Mouse (Mus musculus): Measurements from ENCODE around the gene Pdcd6. TPM values are rescaled to one million over a fixed set of nuclear protein-coding genes. Genes with fewer than 3 reads are reported as not detected.

Pdcd6 gene
- total and polyA plus RNA-seq, 3 experiments, result 40.2 to 51.0 (median 43.5) TPM

GRCm38 (mm10) chr13:74350435-74350906, 33.1 kb upstream of the Pdcd6 start:
- Histone ChIP-seq H3K79me2 (replicated peaks; ENCODE audit: control insufficient read depth, insufficient read depth, low read length) (no peaks in the 10 kb centered on the region; the same call in 1 of the 2 replicates), H3K4me1 (ENCODE audit: control insufficient read depth, insufficient read depth, low read length) (no peaks in the 10 kb centered on the region; the same call in 1 of the 2 replicates), H3K27ac (peak overlapping the region; percentile 98), H3K9ac (ENCODE audit: low read depth, low read length) (peak overlapping the region; percentile 72), H3K36me3 (ENCODE audit: control insufficient read depth, insufficient read depth, low read length) (peaks cover 22% of the 10 kb centered on the region), H3K27me3 (ENCODE audit: control insufficient read depth, insufficient read depth, low read length) (no peaks in the 10 kb centered on the region), H3K4me3 (peak overlapping the region; percentile 79)
- no peak for TF ChIP-seq EP300 (IDR thresholded peaks at IDR 0.05; ENCODE audit: insufficient read depth, low read depth, low read length)
- no peak for TF ChIP-seq CTCF (IDR thresholded peaks at IDR 0.05)
- no peak for TF ChIP-seq POLR2A (IDR thresholded peaks at IDR 0.05; ENCODE audit: insufficient read depth, low read depth, low read length)
- WGBS, result 1% methylated on average over 15 of the region's 15 CpGs
- intact Hi-C loops (cut with DNase I), result loop anchor here (10.0 kb wide), 1 partner anchor 114 kb away; no protein-coding TSS in a partner anchor
- no peak for DNase-seq

DNA sequence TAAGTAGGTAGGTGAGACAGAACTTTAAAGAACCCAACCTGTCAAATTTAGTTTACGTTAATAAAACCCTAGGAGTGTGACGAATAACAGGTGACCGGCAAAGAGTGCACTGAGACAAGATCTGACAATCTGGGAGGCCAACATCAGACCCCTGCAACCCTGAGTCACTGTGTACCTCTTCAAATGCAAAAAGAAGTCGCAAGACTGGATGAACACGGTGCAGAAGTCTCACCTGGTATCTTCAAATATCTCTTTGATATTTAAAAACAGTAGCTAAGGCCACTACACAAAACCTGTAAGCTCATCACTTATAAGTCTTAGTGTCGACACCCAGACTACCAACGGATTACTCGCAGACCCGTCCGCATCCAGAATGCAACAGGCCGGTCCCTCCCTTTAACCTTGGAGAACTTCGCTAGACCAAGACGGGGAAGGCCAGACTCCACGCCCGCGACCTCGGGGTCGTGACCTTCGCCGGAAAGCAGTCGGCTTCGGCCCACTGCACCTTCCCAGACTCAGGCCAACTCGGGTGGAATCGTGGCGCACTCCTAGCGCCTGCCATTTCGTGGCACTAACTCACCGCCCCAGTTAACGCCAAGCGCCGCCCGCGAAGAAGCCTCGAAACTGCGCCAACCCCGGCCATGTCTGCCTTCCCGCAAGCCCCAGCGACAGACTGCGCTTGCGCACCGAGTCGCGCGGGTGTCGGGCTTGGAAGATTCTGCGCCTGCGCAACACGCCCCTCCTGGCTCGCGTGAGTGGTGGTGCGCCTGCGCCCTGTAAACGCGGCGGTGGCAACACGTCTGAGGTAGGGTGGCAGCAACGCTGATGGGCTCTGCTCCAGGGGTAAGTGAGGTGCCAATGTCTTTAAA, 32.4 kb upstream of the Pdcd6 start, which contains the start of the genes Sdha and Ccdc127:
Gene Sdha, minus strand, starts transcription at position 715 of the 869 bp plus-strand sequence.
Gene Ccdc127, plus strand, starts transcription at position 744 of the 869 bp plus-strand sequence.
- H3K9ac ChIP-seq (ENCODE audit: low read depth, low read length), result peak within 1 kb of the TSS; percentile 92
- H3K36me3 ChIP-seq (ENCODE audit: control insufficient read depth, insufficient read depth, low read length), result peaks cover 28% of the 10 kb centered on the region
- no peaks in the 10 kb centered on the region; the same call in 1 of the 2 replicates for H3K4me1 ChIP-seq (ENCODE audit: control insufficient read depth, insufficient read depth, low read length)
- WGBS, result under 1% methylated on average over 57 of the region's 57 CpGs
- TF ChIP-seq EP300 (IDR thresholded peaks at IDR 0.05; ENCODE audit: insufficient read depth, low read depth, low read length), result no peak
- peak; percentile 97 for TF ChIP-seq POLR2A (IDR thresholded peaks at IDR 0.05; ENCODE audit: insufficient read depth, low read depth, low read length)
- 0 out of 2 replicates have a peak, but pooled peaks have one; percentile 20 for TF ChIP-seq CTCF (IDR thresholded peaks at IDR 0.05)
- H3K27me3 ChIP-seq (ENCODE audit: control insufficient read depth, insufficient read depth, low read length), result no peaks in the 10 kb centered on the region
- intact Hi-C loops (cut with DNase I), result loop anchor here (5.0 to 10.0 kb wide), 2 partner anchors 115 to 173 kb away; no protein-coding TSS in a partner anchor
- peak within 1 kb of the TSS; percentile 98 for H3K27ac ChIP-seq
- DNase-seq, result peak; percentile 96 to 98
- peak within 1 kb of the TSS; percentile 79 for H3K4me3 ChIP-seq
- H3K79me2 ChIP-seq (replicated peaks; ENCODE audit: control insufficient read depth, insufficient read depth, low read length), result no peaks in the 10 kb centered on the region; the same call in 1 of the 2 replicates

DNA sequence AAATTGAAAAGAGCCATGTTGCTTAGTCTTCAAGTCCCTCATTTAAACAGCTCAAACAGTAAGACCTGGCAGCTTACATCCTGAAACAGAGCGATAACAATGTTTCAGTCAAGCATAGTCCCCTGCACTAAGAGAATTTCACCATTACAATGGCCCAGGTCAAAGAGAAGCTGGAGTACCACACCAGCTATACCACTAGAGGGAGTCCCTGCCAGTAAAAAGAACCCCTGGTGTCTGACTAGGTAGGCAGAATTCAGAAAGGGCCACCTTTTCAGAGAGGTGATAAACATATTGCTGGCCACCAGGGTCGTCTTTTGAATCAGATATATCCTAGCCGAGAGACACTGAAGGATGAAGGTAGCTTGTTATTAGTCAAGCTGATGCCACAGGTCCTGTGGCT, 23.7 kb upstream of the Pdcd6 start:
- TF ChIP-seq CTCF (IDR thresholded peaks at IDR 0.05) (peak; percentile 80), EP300 (IDR thresholded peaks at IDR 0.05; ENCODE audit: insufficient read depth, low read depth, low read length) (no peak)
- Histone ChIP-seq H3K4me3 (no peak overlapping the region), H3K9ac (ENCODE audit: low read depth, low read length) (no peak overlapping the region), H3K27me3 (ENCODE audit: control insufficient read depth, insufficient read depth, low read length) (no peaks in the 10 kb centered on the region), H3K4me1 (ENCODE audit: control insufficient read depth, insufficient read depth, low read length) (no peaks in the 10 kb centered on the region; the same call in 1 of the 2 replicates), H3K79me2 (replicated peaks; ENCODE audit: control insufficient read depth, insufficient read depth, low read length) (no peaks in the 10 kb centered on the region; the same call in 1 of the 2 replicates), H3K36me3 (ENCODE audit: control insufficient read depth, insufficient read depth, low read length) (peaks cover 33% of the 10 kb centered on the region), H3K27ac (no peak overlapping the region)
- intact Hi-C loops (cut with DNase I), result loop anchor here (2.0 kb wide), 1 partner anchor 194 kb away; no protein-coding TSS in a partner anchor
- 45% methylated on average over 3 of the region's 3 CpGs for WGBS
- DNase-seq, result no peak

DNA sequence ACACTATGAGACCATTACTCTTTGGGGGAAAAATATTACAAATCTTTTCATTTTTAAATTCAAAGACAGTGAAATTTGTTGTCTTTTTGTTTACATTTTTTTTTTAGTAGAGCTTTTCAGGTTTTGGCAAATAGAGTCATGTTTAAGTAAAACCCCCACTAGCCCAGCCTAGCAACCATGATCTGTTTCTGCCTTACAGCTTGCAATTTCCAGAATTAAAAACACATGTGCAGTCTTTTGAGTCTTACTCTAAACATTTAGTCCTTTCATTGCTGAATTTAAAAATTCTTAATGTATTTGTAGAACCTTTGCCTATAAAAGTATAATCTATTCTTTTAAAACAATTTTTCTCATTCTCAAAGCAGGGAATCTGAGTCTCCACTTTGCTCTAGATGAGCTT, 11.9 kb upstream of the Pdcd6 start:
- no peaks in the 10 kb centered on the region for H3K79me2 ChIP-seq (replicated peaks; ENCODE audit: control insufficient read depth, insufficient read depth, low read length)
- intact Hi-C loops (cut with DNase I), result no loop called here
- H3K36me3 ChIP-seq (ENCODE audit: control insufficient read depth, insufficient read depth, low read length), result peaks cover 10% of the 10 kb centered on the region
- TF ChIP-seq CTCF (IDR thresholded peaks at IDR 0.05) (no peak), POLR2A (IDR thresholded peaks at IDR 0.05; ENCODE audit: insufficient read depth, low read depth, low read length) (no peak), EP300 (IDR thresholded peaks at IDR 0.05; ENCODE audit: insufficient read depth, low read depth, low read length) (no peak)
- DNase-seq, result no peak
- no peaks in the 10 kb centered on the region for H3K4me1 ChIP-seq (ENCODE audit: control insufficient read depth, insufficient read depth, low read length)
- H3K27ac ChIP-seq, result no peak overlapping the region
- H3K27me3 ChIP-seq (ENCODE audit: control insufficient read depth, insufficient read depth, low read length), result no peaks in the 10 kb centered on the region
- no peak overlapping the region for H3K9ac ChIP-seq (ENCODE audit: low read depth, low read length)
- H3K4me3 ChIP-seq, result no peak overlapping the region

GRCm38 (mm10) chr13:74316789-74317169, 601 bp downstream of the Pdcd6 start:
- peak overlapping the region; percentile 85 for H3K9ac ChIP-seq (ENCODE audit: low read depth, low read length)
- H3K27ac ChIP-seq, result peak overlapping the region; percentile 87
- H3K79me2 ChIP-seq (replicated peaks; ENCODE audit: control insufficient read depth, insufficient read depth, low read length), result peaks cover 2% of the 10 kb centered on the region
- 2% methylated on average over 15 of the region's 15 CpGs for WGBS
- H3K36me3 ChIP-seq (ENCODE audit: control insufficient read depth, insufficient read depth, low read length), result peaks cover 11% of the 10 kb centered on the region; the same call in 1 of the 2 replicates
- TF ChIP-seq CTCF (IDR thresholded peaks at IDR 0.05) (no peak), EP300 (IDR thresholded peaks at IDR 0.05; ENCODE audit: insufficient read depth, low read depth, low read length) (no peak)
- H3K4me3 ChIP-seq, result peak overlapping the region; percentile 99
- no peak for DNase-seq
- no peaks in the 10 kb centered on the region for H3K27me3 ChIP-seq (ENCODE audit: control insufficient read depth, insufficient read depth, low read length)
- no peaks in the 10 kb centered on the region; the same call in 1 of the 2 replicates for H3K4me1 ChIP-seq (ENCODE audit: control insufficient read depth, insufficient read depth, low read length)
- intact Hi-C loops (cut with DNase I), result no loop called here

Data from heart, adult 2 months (tissue).